Mouse (Mus musculus) spleen, postnatal 14 days (tissue): ENCODE data around the gene Cisd3.
"Not testable (repeated sequence)": the region's sequence is repeated elsewhere in the genome, so short reads cannot be mapped to it uniquely, and the experiment has no call there.

Experiments
- DNase-seq, 2 experiments: peaks; one replicate each; pipeline ENCODE4 v3.0.0; 2021 to 2022; ENCODE audit warnings: low spot score in 2 of 2

Cisd3 gene

GRCm38 (mm10) chr11:97686322-97686908, 789 bp downstream of the Cisd3 start:
- DNase-seq: no peak

GRCm38 (mm10) chr11:97687061-97687460, 1.4 kb downstream of the Cisd3 start:
- DNase-seq: no peak

GRCm38 (mm10) chr11:97689861-97690260, 4.2 kb downstream of the Cisd3 start:
- DNase-seq: peak; percentile 44 to 73

- DNase-seq: no peak
Measured at GRCm38 (mm10) chr11:97694435-97694834, 8.8 kb downstream of the Cisd3 start.

- no peak for DNase-seq
Measured at GRCm38 (mm10) chr11:97694921-97695711, 9.5 kb downstream of the Cisd3 start.

- no peak for DNase-seq
Measured at GRCm38 (mm10) chr11:97695712-97696401, 10.2 kb downstream of the Cisd3 start.

GRCm38 (mm10) chr11:97696669-97697068, 11.0 kb downstream of the Cisd3 start:
- no peak for DNase-seq

- no peak for DNase-seq
Measured at GRCm38 (mm10) chr11:97697199-97697890, 11.7 kb downstream of the Cisd3 start.

- DNase-seq: no peak
Measured at GRCm38 (mm10) chr11:97697891-97698529, 12.4 kb downstream of the Cisd3 start.

GRCm38 (mm10) chr11:97698741-97699611, 13.3 kb downstream of the Cisd3 start:
- DNase-seq: peak in 1 of 2 experiments; percentile 24

- no peak for DNase-seq
Measured at GRCm38 (mm10) chr11:97699626-97700002, 14.0 kb downstream of the Cisd3 start.

GRCm38 (mm10) chr11:97700003-97700745, 14.5 kb downstream of the Cisd3 start, which contains the start of gene Pcgf2:
TSS of gene Pcgf2 (minus strand) at chr11:97700497.
- peak in 1 of 2 experiments; percentile 35 for DNase-seq

- no peak for DNase-seq
Measured at GRCm38 (mm10) chr11:97700746-97701580, 15.3 kb downstream of the Cisd3 start.

GRCm38 (mm10) chr11:97701581-97702392, 16.2 kb downstream of the Cisd3 start:
- no peak for DNase-seq

GRCm38 (mm10) chr11:97702393-97702745, 16.7 kb downstream of the Cisd3 start:
- DNase-seq: peak; percentile 74 to 87

GRCm38 (mm10) chr11:97703039-97703826, 17.6 kb downstream of the Cisd3 start, which contains the start of gene Psmb3:
TSS of gene Psmb3 (plus strand) at chr11:97703399.
- DNase-seq: peak; percentile 92 to 98

GRCm38 (mm10) chr11:97710067-97710466, 24.4 kb downstream of the Cisd3 start:
- not testable (repeated sequence) for DNase-seq
